Mouse (Mus musculus) hindbrain, embryonic 10.5 days (tissue): ENCODE measurements around the gene Dock1. TPM values are rescaled to one million over a fixed set of nuclear protein-coding genes. Genes with fewer than 3 reads are reported as not detected.

ENCODE experiments used
- DNase-seq: peaks from one replicate; pipeline ENCODE4 v3.0.0-alpha.2; 2017; ENCODE audit warnings: low spot score
- H3K27ac ChIP-seq: fragments of 300-500 bp; sonication (generic); 2 replicates; pipeline ENCODE4 v1.5.1; 2016; ENCODE audit warnings: mild to moderate bottlenecking, moderate library complexity
- H3K27me3 ChIP-seq: fragments of 300-500 bp; sonication (generic); 2 replicates; pipeline ENCODE4 v1.6.1; 2016; ENCODE audit warnings: mild to moderate bottlenecking; ENCODE audit not compliant: poor library complexity, insufficient read depth, severe bottlenecking
- H3K36me3 ChIP-seq: fragments of 300-500 bp; sonication (generic); 2 replicates; pipeline ENCODE4 v1.6.1; 2016; ENCODE audit warnings: mild to moderate bottlenecking, moderate library complexity
- H3K4me1 ChIP-seq: fragments of 300-500 bp; sonication (generic); replicated peaks from 2 replicates; pipeline ENCODE4 v1.6.1; 2016; ENCODE audit warnings: mild to moderate bottlenecking
- H3K4me3 ChIP-seq: fragments of 300-500 bp; sonication (generic); 2 replicates; pipeline ENCODE4 v1.5.1; 2016; ENCODE audit warnings: mild to moderate bottlenecking, moderate library complexity
- H3K9me3 ChIP-seq: fragments of 300-500 bp; sonication (generic); 2 replicates; pipeline ENCODE4 v1.6.1; 2016; ENCODE audit warnings: mild to moderate bottlenecking, moderate library complexity
- WGBS: fragments of 180-500 bp; shearing (Covaris S2); methylation state at CpG from one replicate; pipeline ENCODE4 v1.1.7; 2016; 5-methylcytosine and 5-hydroxymethylcytosine counted together
- polyA plus RNA-seq: library from polyadenylated mRNA; unstranded; fragments of >200 nt; fragmentation: Nextera tagmentation; extraction: Ambion mirVana; gene quantifications from 2 replicates; pipeline ENCODE4 v1.2.1, GENCODE M21; 2016

Gene Dock1
- polyA plus RNA-seq, 1 experiment from 2014 or later = 21.9 TPM

DNA sequence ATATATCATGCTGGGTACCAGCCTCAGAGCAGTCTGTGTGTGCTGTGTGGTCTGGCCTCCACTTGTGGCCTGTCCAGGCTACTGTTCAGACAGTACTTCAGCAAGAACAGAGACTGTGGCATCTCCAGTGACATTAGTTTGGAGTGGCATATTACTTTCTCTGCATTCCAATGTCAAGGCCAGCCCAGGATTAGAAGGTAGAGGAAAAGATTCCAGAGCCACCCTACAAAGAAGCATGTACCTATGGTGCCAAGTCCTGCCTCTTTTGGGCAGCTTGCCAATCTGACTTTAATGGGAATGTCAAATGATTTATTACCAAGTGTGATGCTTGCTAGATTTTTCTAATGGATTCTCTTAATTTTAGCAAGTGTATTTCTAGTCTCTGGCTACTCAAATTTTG lies 533.5 kb downstream of the Dock1 start:
- DNase-seq = no peak
- Histone ChIP-seq H3K9me3 (no peaks in the 10 kb centered on the region), H3K4me1 (no peaks in the 10 kb centered on the region), H3K27me3 (no peaks in the 10 kb centered on the region), H3K4me3 (no peak overlapping the region), H3K36me3 (no peaks in the 10 kb centered on the region), H3K27ac (no peak overlapping the region)

DNA sequence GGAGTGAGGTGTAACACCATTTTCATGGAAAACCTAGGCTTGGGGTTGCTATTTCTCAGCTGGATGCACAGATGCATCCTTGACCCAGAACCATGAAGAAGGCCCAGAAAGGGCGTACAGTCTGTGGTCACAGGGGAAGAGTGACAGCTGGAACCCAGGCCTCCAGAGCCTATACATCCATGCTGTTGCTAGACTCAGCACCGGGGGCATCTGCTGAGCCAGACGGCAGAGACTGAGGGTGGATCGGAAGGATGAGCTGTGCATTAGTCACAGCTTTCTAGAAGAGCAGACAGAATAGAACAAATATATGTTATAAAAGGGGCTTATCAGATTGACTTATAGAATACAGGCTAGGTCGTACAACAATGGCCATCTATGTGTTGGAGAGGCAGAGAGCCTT lies 534.7 kb downstream of the Dock1 start:
- Histone ChIP-seq H3K9me3 (no peaks in the 10 kb centered on the region), H3K27me3 (no peaks in the 10 kb centered on the region), H3K36me3 (no peaks in the 10 kb centered on the region), H3K27ac (no peak overlapping the region), H3K4me3 (no peak overlapping the region), H3K4me1 (no peaks in the 10 kb centered on the region)
- 81% methylated on average over 5 of the region's 5 CpGs for WGBS
- no peak for DNase-seq

DNA sequence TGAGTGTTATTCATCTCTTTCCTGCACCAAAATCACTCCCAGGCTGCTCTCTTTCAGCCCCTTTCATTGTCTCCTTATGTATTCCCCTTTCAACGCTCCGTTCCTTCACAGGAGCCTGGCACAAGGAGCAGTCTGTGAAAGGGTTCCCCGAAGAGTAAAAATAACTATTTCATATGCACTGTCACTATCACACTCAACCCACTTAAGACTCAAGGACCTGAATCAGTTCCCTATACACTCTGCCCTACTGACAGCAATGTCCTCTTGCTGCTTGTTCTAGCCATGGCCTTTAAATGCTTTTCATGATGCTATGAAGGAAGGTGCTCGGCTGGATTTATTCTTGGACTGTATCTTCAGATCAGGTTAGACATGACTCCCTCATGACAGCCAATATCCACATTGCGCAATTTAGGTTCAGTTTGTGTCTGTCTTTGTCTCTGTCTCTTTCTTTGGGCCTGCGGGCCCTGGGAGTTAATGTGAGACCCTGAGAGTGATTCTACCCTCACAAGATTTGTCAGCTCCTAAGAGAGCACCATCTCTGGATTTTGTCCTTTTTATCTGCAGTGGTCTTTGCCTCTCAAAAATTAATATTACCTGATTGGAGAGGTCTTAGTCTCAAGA lies 538.6 kb downstream of the Dock1 start:
- H3K4me3 ChIP-seq = no peak overlapping the region

DNA sequence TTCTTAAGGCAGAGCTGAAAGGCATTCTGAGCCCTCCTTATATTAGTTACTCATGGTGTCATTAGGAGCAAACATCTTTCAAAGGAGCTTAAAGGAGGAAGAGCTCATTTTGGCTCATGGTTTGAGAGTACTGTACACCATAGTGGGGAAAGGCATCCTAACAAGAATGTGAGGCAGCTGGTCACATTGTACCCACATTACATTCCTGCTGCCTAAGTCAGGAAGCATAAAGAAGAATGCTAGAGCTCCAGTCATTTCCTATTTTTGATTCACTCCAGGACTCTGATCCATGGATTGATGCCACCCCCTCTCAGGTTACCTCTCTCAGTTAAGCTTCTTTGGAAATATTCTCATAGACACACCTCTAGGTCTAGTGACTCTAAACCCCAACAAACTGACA lies 539.8 kb downstream of the Dock1 start:
- Histone ChIP-seq H3K4me3 (no peak overlapping the region), H3K4me1 (no peaks in the 10 kb centered on the region), H3K27ac (no peak overlapping the region), H3K9me3 (no peaks in the 10 kb centered on the region), H3K36me3 (no peaks in the 10 kb centered on the region), H3K27me3 (no peaks in the 10 kb centered on the region)
- no peak for DNase-seq

More for the DNA sequence above, 538.6 kb downstream of the Dock1 start:
- H3K36me3 ChIP-seq = no peaks in the 10 kb centered on the region
- H3K4me1 ChIP-seq = no peaks in the 10 kb centered on the region
- no peaks in the 10 kb centered on the region for H3K27me3 ChIP-seq
- H3K9me3 ChIP-seq = no peaks in the 10 kb centered on the region
- H3K27ac ChIP-seq = no peak overlapping the region
- WGBS = 89% methylated on average over 6 of the region's 6 CpGs
- DNase-seq = no peak

DNA sequence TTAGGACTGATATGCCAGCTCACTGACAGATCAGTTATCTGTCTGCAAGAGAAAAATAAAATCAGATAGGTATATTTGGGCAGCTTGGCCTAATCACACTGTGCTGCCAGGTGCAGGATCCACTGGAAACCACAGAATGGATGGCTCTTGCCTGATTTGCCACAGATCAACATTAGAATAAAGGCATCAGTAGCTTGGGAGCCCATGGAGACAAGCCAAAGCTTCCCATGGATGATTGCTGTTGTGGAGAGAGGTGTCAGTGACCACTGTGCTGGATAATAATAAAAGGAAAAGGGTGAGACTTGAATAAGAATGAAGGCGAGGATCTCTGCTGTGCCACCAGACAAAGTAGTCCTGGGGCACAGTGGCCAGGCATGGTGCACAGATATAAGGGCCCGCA lies 540.4 kb downstream of the Dock1 start:
- DNase-seq = no peak
- Histone ChIP-seq H3K27ac (no peak overlapping the region), H3K4me3 (no peak overlapping the region), H3K9me3 (no peaks in the 10 kb centered on the region), H3K4me1 (no peaks in the 10 kb centered on the region), H3K27me3 (no peaks in the 10 kb centered on the region), H3K36me3 (no peaks in the 10 kb centered on the region)
- WGBS = 87% methylated on average over 2 of the region's 2 CpGs

DNA sequence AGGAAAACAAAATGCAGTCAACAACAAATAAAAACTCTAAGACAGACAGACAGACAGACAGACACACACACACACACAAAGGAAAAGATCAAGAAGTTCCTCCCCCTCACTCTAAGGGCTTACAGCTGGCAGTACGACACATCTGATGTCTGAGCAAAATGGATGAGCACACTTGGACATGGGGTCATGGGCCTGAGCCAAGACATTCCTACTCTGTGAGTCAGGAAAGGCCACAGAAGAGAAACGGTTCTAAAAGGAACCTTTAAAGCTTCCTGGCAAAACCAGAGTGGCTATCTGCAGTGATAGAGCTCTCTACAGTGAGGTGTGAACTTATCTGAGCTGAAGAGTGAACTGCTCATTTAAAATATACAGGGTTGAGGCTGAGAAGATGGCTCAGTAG lies 542.1 kb downstream of the Dock1 start:
- H3K36me3 ChIP-seq = no peaks in the 10 kb centered on the region
- WGBS = 81% methylated on average over 2 of the region's 2 CpGs
- no peaks in the 10 kb centered on the region for H3K9me3 ChIP-seq
- no peak for DNase-seq
- H3K4me3 ChIP-seq = no peak overlapping the region
- no peaks in the 10 kb centered on the region for H3K4me1 ChIP-seq
- no peaks in the 10 kb centered on the region for H3K27me3 ChIP-seq
- no peak overlapping the region for H3K27ac ChIP-seq

DNA sequence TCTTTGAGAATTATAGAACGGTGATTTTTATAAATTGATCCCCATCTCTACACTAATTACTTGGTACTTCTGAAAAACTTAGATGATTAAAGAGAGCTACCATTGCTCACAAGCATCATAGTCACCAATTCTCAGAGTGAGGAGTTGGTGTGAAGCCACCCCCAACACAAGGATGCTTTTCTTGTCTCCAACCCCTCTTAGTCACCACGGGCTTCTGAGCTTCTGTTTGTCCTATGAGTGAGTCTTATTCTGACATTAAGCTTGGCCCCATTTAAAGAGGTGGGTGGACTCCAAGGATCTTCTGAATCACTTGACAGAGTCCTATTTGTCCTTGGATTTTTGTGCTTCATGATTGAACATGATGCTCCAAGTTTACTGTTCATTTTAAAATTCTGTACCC lies 551.0 kb downstream of the Dock1 start:
- Histone ChIP-seq H3K27ac (no peak overlapping the region), H3K4me3 (no peak overlapping the region), H3K9me3 (no peaks in the 10 kb centered on the region), H3K4me1 (no peaks in the 10 kb centered on the region), H3K36me3 (no peaks in the 10 kb centered on the region), H3K27me3 (no peaks in the 10 kb centered on the region)
- DNase-seq = no peak
- 88% methylated on average over 2 of the region's 2 CpGs for WGBS
